Mouse (Mus musculus) neural tube, embryonic 10.5 days (tissue): Measurements from ENCODE around the gene Mcoln3.

Source experiments
- DNase-seq: peaks from one replicate; pipeline ENCODE4 v3.0.0-alpha.2; 2017; ENCODE audit warnings: low spot score; ENCODE audit errors: extremely low spot score

Mcoln3 gene

GRCm38 (mm10) chr3:146117258-146117996, at the start of gene Mcoln3:
Gene Mcoln3, plus strand, starts transcription at chr3:146117450.
- DNase-seq: no peak

GRCm38 (mm10) chr3:146069276-146069675, 48.0 kb upstream of the Mcoln3 start:
- DNase-seq: no peak

- DNase-seq: no peak
Measured at GRCm38 (mm10) chr3:146072780-146073179, 44.5 kb upstream of the Mcoln3 start.

- DNase-seq: no peak
Measured at GRCm38 (mm10) chr3:146080241-146080640, 37.0 kb upstream of the Mcoln3 start.

GRCm38 (mm10) chr3:146090988-146091657, 26.1 kb upstream of the Mcoln3 start:
- no peak for DNase-seq

GRCm38 (mm10) chr3:146095066-146095465, 22.2 kb upstream of the Mcoln3 start:
- no peak for DNase-seq

- no peak for DNase-seq
Measured at GRCm38 (mm10) chr3:146096986-146097385, 20.3 kb upstream of the Mcoln3 start.

GRCm38 (mm10) chr3:146097861-146098260, 19.4 kb upstream of the Mcoln3 start:
- no peak for DNase-seq

GRCm38 (mm10) chr3:146099925-146100324, 17.3 kb upstream of the Mcoln3 start:
- DNase-seq: no peak

GRCm38 (mm10) chr3:146102049-146102448, 15.2 kb upstream of the Mcoln3 start:
- no peak for DNase-seq

GRCm38 (mm10) chr3:146107116-146107849, 10.0 kb upstream of the Mcoln3 start:
- DNase-seq: peak; percentile 30

- DNase-seq: peak; percentile 52
Measured at GRCm38 (mm10) chr3:146107921-146108571, 9.2 kb upstream of the Mcoln3 start, which contains the start of gene Wdr63. Gene Wdr63, minus strand, starts transcription at chr3:146108130.

GRCm38 (mm10) chr3:146108945-146109344, 8.3 kb upstream of the Mcoln3 start:
- no peak for DNase-seq

- DNase-seq: no peak
Measured at GRCm38 (mm10) chr3:146110358-146110757, 6.9 kb upstream of the Mcoln3 start.

GRCm38 (mm10) chr3:146110916-146111315, 6.3 kb upstream of the Mcoln3 start:
- DNase-seq: no peak

GRCm38 (mm10) chr3:146117997-146118457, 777 bp downstream of the Mcoln3 start:
- no peak for DNase-seq

- peak; percentile 66 for DNase-seq
Measured at GRCm38 (mm10) chr3:146121310-146122124, 4.3 kb downstream of the Mcoln3 start.

- no peak for DNase-seq
Measured at GRCm38 (mm10) chr3:146122125-146122420, 4.8 kb downstream of the Mcoln3 start.

- DNase-seq: no peak
Measured at GRCm38 (mm10) chr3:146122807-146123463, 5.7 kb downstream of the Mcoln3 start.

- DNase-seq: no peak
Measured at GRCm38 (mm10) chr3:146123464-146123825, 6.2 kb downstream of the Mcoln3 start.
